Mouse (Mus musculus): ENCODE results near the gene Smarcc2.

DNA sequence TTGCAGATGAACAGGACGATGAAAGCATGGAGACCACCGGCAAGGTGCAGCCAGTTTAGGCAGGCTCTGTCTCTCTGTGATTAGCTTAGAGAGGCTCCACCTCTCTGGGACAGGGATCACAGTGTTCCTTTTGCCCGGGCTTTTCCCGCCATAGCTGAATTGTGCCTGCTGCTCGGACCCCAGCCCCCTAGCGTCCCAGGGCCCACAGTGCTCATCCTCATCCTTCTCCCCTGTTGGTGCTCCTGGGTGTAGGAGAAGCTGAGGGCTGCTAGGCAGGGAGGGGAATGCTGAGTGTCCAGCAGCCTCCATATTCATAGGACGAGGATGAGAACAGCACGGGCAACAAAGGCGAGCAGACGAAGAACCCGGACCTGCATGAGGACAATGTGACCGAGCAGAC is 15.3 kb downstream of the Smarcc2 start:
- TF ChIP-seq CTCF (IDR thresholded peaks at IDR 0.05) (no peak), EP300 (IDR thresholded peaks at IDR 0.05) (no peak)
